Mouse (Mus musculus) embryo, embryonic 11 days (tissue): ENCODE measurements around the gene Gm2163.
"Not testable (repeated sequence)": the region's sequence is repeated elsewhere in the genome, so short reads cannot be mapped to it uniquely, and the experiment has no call there.

ENCODE experiments used
- DNase-seq: peaks from one replicate; pipeline ENCODE4 v3.0.0-alpha.2; 2015

The Gm2163 gene

DNA sequence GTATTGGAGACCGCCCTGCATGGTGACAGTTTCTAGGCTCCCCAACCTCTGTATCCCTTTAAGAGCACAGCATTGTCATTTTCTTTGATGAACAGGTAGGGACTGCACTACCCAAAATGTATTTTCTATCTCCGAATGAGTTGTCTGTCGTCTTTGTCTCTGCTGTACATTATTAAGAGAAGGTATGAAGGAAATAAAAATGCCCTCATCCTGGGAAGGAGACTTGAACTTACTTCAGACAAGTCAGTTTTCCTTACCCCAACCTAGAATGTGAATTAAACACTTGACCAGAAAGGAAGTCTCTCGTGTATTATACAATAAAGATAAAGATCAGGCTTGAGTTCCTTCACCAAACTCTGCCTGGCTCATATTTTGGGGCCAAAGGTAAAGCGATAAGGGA, at the start of gene Gm2163:
Gm2163 (plus strand) TSS at position 301 of the 400 bp plus-strand sequence.
- not testable (repeated sequence) for DNase-seq

- DNase-seq: not testable (repeated sequence)
Observed at GRCm38 (mm10) chr4:42439078-42439477, 27.5 kb upstream of the Gm2163 start, which contains the start of gene Gm21586. Gene Gm21586 (plus strand): TSS chr4:42439378.

GRCm38 (mm10) chr4:42528075-42528474, 61.5 kb downstream of the Gm2163 start, which contains the start of gene Fam205a2:
Gene Fam205a2 (minus strand): TSS chr4:42528175.
- not testable (repeated sequence) for DNase-seq

GRCm38 (mm10) chr4:42611895-42612294, 145.3 kb downstream of the Gm2163 start, which contains the start of gene Gm10591:
Gene Gm10591 (plus strand): TSS chr4:42612195.
- not testable (repeated sequence) for DNase-seq

DNA sequence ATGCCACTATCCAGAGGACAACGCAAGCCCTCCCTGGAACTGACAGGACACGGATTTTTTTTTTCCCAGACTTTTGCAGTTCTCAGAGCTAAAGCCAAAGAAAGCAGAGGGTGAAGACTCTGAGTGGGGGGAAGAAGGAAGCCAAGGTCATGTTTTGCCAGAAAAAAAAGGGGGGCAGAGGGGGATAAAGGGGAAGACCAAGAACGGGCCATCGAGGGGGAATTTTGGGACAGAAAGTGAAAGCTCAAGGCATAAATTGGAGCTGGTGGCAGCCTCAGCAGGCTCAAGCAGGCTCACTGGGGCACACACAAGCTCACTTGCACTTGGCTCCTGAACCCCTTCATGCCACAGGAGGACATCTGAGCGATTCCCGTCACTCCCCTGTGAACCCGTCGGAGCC, 162.9 kb downstream of the Gm2163 start, which contains the start of gene Gm2564:
Gm2564 (plus strand) TSS at position 301 of the 400 bp plus-strand sequence.
- not testable (repeated sequence) for DNase-seq
